Mouse (Mus musculus): ENCODE results near the gene Elp1.

Elp1 gene

GRCm38 (mm10) chr4:56771065-56771464, 31.1 kb downstream of the Elp1 start:
- DNase-seq (ENCODE audit: low read depth, low spot score), result no peak

- DNase-seq (ENCODE audit: low read depth, low spot score), result no peak
These were observed 33.2 kb downstream of the Elp1 start for GRCm38 (mm10) chr4:56768913-56769312.

GRCm38 (mm10) chr4:56767861-56768284, 34.3 kb downstream of the Elp1 start:
- no peak for DNase-seq (ENCODE audit: low read depth, low spot score)

- no peak for DNase-seq (ENCODE audit: low read depth, low spot score)
These were observed 44.4 kb downstream of the Elp1 start for GRCm38 (mm10) chr4:56757693-56758092.

GRCm38 (mm10) chr4:56756966-56757600, 45.0 kb downstream of the Elp1 start:
- DNase-seq (ENCODE audit: low read depth, low spot score), result no peak

GRCm38 (mm10) chr4:56756021-56756420, 46.1 kb downstream of the Elp1 start:
- no peak for DNase-seq (ENCODE audit: low read depth, low spot score)

- no peak for DNase-seq (ENCODE audit: low read depth, low spot score)
These were observed 54.7 kb downstream of the Elp1 start for GRCm38 (mm10) chr4:56747456-56747855.

- no peak for DNase-seq (ENCODE audit: low read depth, low spot score)
These were observed 55.8 kb downstream of the Elp1 start for GRCm38 (mm10) chr4:56746345-56746744.

GRCm38 (mm10) chr4:56743363-56744195, 58.6 kb downstream of the Elp1 start, which contains the start of gene Actl7a:
Gene Actl7a (plus strand): TSS chr4:56743413.
- DNase-seq (ENCODE audit: low read depth, low spot score), result no peak

- no peak for DNase-seq (ENCODE audit: low read depth, low spot score)
These were observed 59.4 kb downstream of the Elp1 start for GRCm38 (mm10) chr4:56742698-56743097.

GRCm38 (mm10) chr4:56741041-56741493, 61.1 kb downstream of the Elp1 start, which contains the start of gene Actl7b:
Gene Actl7b (minus strand): TSS chr4:56741443.
- no peak for DNase-seq (ENCODE audit: low read depth, low spot score)

- DNase-seq (ENCODE audit: low read depth, low spot score), result no peak
These were observed 61.5 kb downstream of the Elp1 start for GRCm38 (mm10) chr4:56740611-56741010.

GRCm38 (mm10) chr4:56740020-56740485, 62.1 kb downstream of the Elp1 start, which contains the start of gene Gm26657:
Gene Gm26657 (plus strand): TSS chr4:56740070.
- no peak for DNase-seq (ENCODE audit: low read depth, low spot score)

GRCm38 (mm10) chr4:56725839-56726238, 76.3 kb downstream of the Elp1 start:
- DNase-seq (ENCODE audit: low read depth, low spot score), result no peak

GRCm38 (mm10) chr4:56723237-56723636, 78.9 kb downstream of the Elp1 start:
- no peak for DNase-seq (ENCODE audit: low read depth, low spot score)

- no peak for DNase-seq (ENCODE audit: low read depth, low spot score)
These were observed 79.8 kb downstream of the Elp1 start for GRCm38 (mm10) chr4:56722346-56722745.

- DNase-seq (ENCODE audit: low read depth, low spot score), result no peak
These were observed 80.7 kb downstream of the Elp1 start for GRCm38 (mm10) chr4:56721469-56721868.

- no peak for DNase-seq (ENCODE audit: low read depth, low spot score)
These were observed 81.7 kb downstream of the Elp1 start for GRCm38 (mm10) chr4:56720403-56720802.

- DNase-seq (ENCODE audit: low read depth, low spot score), result no peak
These were observed 82.7 kb downstream of the Elp1 start for GRCm38 (mm10) chr4:56719456-56719855.

GRCm38 (mm10) chr4:56718573-56719442, 83.3 kb downstream of the Elp1 start:
- no peak for DNase-seq (ENCODE audit: low read depth, low spot score)

GRCm38 (mm10) chr4:56717932-56718331, 84.2 kb downstream of the Elp1 start:
- DNase-seq (ENCODE audit: low read depth, low spot score), result no peak

- no peak for DNase-seq (ENCODE audit: low read depth, low spot score)
These were observed 85.3 kb downstream of the Elp1 start for GRCm38 (mm10) chr4:56716801-56717200.
